Mouse (Mus musculus) hindbrain, embryonic 14.5 days (tissue): Measurements from ENCODE around the gene Prkcd. TPM values are rescaled to one million over a fixed set of nuclear protein-coding genes. Genes with fewer than 3 reads are reported as not detected.

Experiments
- ATAC-seq: fragments of 200-750 bp; cut with Nextera tagmentation; 2 replicates; pipeline ENCODE4 v1.8.0; 2017; ENCODE audit warnings: moderate number of reproducible peaks, mild to moderate bottlenecking, moderate TSS enrichment, moderate library complexity; ENCODE audit not compliant: low FRiP score
- DNase-seq: peaks from one replicate; pipeline ENCODE4 v3.0.0-alpha.2; 2015; ENCODE audit warnings: low spot score
- H3K27ac ChIP-seq: fragments of 300-500 bp; sonication (generic); 2 replicates; pipeline ENCODE4 v1.5.1; 2014; ENCODE audit warnings: mild to moderate bottlenecking, moderate library complexity
- H3K27me3 ChIP-seq: fragments of 300-500 bp; sonication (generic); 2 replicates; pipeline ENCODE4 v1.6.1; 2014; ENCODE audit warnings: mild to moderate bottlenecking, low read length, mixed read lengths; ENCODE audit not compliant: control insufficient read depth, insufficient read depth
- H3K36me3 ChIP-seq: fragments of 300-500 bp; sonication (generic); replicated peaks from 2 replicates; pipeline ENCODE4 v1.6.1; 2014; ENCODE audit not compliant: control insufficient read depth, insufficient read depth
- H3K4me1 ChIP-seq: fragments of 300-500 bp; sonication (generic); replicated peaks from 2 replicates; pipeline ENCODE4 v1.6.1; 2014; ENCODE audit warnings: antibody characterized with exemption, low read length, mixed read lengths; ENCODE audit not compliant: control insufficient read depth, insufficient read depth
- H3K4me2 ChIP-seq: fragments of 300-500 bp; sonication (generic); replicated peaks from 2 replicates; pipeline ENCODE4 v1.6.1; 2014; ENCODE audit warnings: mild to moderate bottlenecking, moderate library complexity
- H3K4me3 ChIP-seq: fragments of 300-500 bp; sonication (generic); replicated peaks from 2 replicates; pipeline ENCODE4 v1.5.1; 2014; ENCODE audit warnings: mild to moderate bottlenecking, low read length
- H3K9ac ChIP-seq: fragments of 300-500 bp; sonication (generic); 2 replicates; pipeline ENCODE4 v1.6.1; 2014
- H3K9me3 ChIP-seq: fragments of 300-500 bp; sonication (generic); 2 replicates; pipeline ENCODE4 v1.6.1; 2016; ENCODE audit warnings: low read length; ENCODE audit not compliant: control insufficient read depth
- WGBS: fragments of 180-500 bp; shearing (Covaris S2); extraction: QIAGEN DNeasy Blood & Tissue Kit; methylation state at CpG from one replicate; pipeline ENCODE4 v1.1.7; 2014; 5-methylcytosine and 5-hydroxymethylcytosine counted together
- polyA plus RNA-seq: library from polyadenylated mRNA; unstranded; fragments of >200 nt; fragmentation: Nextera tagmentation; extraction: Ambion mirVana; gene quantifications from 2 replicates; pipeline ENCODE4 v1.2.1, GENCODE M21; 2014

Gene Prkcd
- polyA plus RNA-seq, 1 experiment from 2014 or later = 21.1 TPM

- Histone ChIP-seq H3K9ac (peak within 1 kb of the TSS; percentile 97), H3K4me2 (peak within 1 kb of the TSS; percentile 63), H3K9me3 (no peaks in the 10 kb centered on the region), H3K4me3 (peak within 1 kb of the TSS; percentile 90), H3K4me1 (peaks cover 9% of the 10 kb centered on the region), H3K27me3 (no peaks in the 10 kb centered on the region), H3K27ac (peak within 1 kb of the TSS; percentile 85), H3K36me3 (peaks cover 10% of the 10 kb centered on the region; the same call in 1 of the 2 replicates)
- ATAC-seq (peak; percentile 92), DNase-seq (peak; percentile 99)
- WGBS = 2% methylated on average over 38 of the region's 38 CpGs
Observed at GRCm38 (mm10) chr14:30653943-30654659, 28.1 kb upstream of the Prkcd start, which contains the start of gene Rft1. Gene Rft1 (plus strand): TSS chr14:30654360.

- no peak overlapping the region for H3K27ac ChIP-seq
- no peak overlapping the region for H3K9ac ChIP-seq
Observed at GRCm38 (mm10) chr14:30650969-30651368, 25.0 kb upstream of the Prkcd start.

GRCm38 (mm10) chr14:30649745-30650144, 23.7 kb upstream of the Prkcd start:
- Histone ChIP-seq H3K36me3 (no peaks in the 10 kb centered on the region), H3K27ac (no peak overlapping the region), H3K9me3 (no peaks in the 10 kb centered on the region), H3K4me3 (no peak overlapping the region), H3K27me3 (no peaks in the 10 kb centered on the region), H3K4me1 (peaks cover 5% of the 10 kb centered on the region), H3K9ac (no peak overlapping the region), H3K4me2 (no peak overlapping the region)
- 78% methylated on average over 8 of the region's 8 CpGs for WGBS
- no peak for ATAC-seq
- DNase-seq = no peak

More at GRCm38 (mm10) chr14:30650969-30651368, 25.0 kb upstream of the Prkcd start:
- peak; percentile 80; the same call in 1 of the 2 replicates for ATAC-seq
- Histone ChIP-seq H3K9me3 (no peaks in the 10 kb centered on the region), H3K36me3 (no peaks in the 10 kb centered on the region), H3K4me3 (no peak overlapping the region), H3K27me3 (no peaks in the 10 kb centered on the region), H3K4me2 (no peak overlapping the region), H3K4me1 (peaks cover 9% of the 10 kb centered on the region)
- peak; percentile 30 for DNase-seq
- 27% methylated on average over 4 of the region's 4 CpGs for WGBS

GRCm38 (mm10) chr14:30648478-30648877, 22.5 kb upstream of the Prkcd start:
- H3K27me3 ChIP-seq = no peaks in the 10 kb centered on the region
- H3K27ac ChIP-seq = no peak overlapping the region
- no peak overlapping the region for H3K9ac ChIP-seq
- H3K4me3 ChIP-seq = no peak overlapping the region
- H3K36me3 ChIP-seq = no peaks in the 10 kb centered on the region
- WGBS = 63% methylated on average over 3 of the region's 3 CpGs
- H3K4me1 ChIP-seq = no peaks in the 10 kb centered on the region
- no peak for ATAC-seq
- H3K9me3 ChIP-seq = no peaks in the 10 kb centered on the region
- H3K4me2 ChIP-seq = no peak overlapping the region
- no peak for DNase-seq

- DNase-seq = no peak
Observed at GRCm38 (mm10) chr14:30646486-30646885, 20.5 kb upstream of the Prkcd start.

GRCm38 (mm10) chr14:30645066-30645465, 19.1 kb upstream of the Prkcd start:
- no peak for DNase-seq
- ATAC-seq = no peak
- 72% methylated on average over 8 of the region's 8 CpGs for WGBS

More at GRCm38 (mm10) chr14:30646486-30646885, 20.5 kb upstream of the Prkcd start:
- Histone ChIP-seq H3K4me3 (no peak overlapping the region), H3K27ac (no peak overlapping the region), H3K4me2 (no peak overlapping the region), H3K36me3 (no peaks in the 10 kb centered on the region), H3K9ac (no peak overlapping the region), H3K4me1 (no peaks in the 10 kb centered on the region), H3K9me3 (no peaks in the 10 kb centered on the region), H3K27me3 (no peaks in the 10 kb centered on the region)
- WGBS = 76% methylated on average over 1 of the region's 1 CpGs
- no peak for ATAC-seq

GRCm38 (mm10) chr14:30644026-30644425, 18.0 kb upstream of the Prkcd start:
- no peak for ATAC-seq

More at GRCm38 (mm10) chr14:30645066-30645465, 19.1 kb upstream of the Prkcd start:
- H3K9me3 ChIP-seq = no peaks in the 10 kb centered on the region
- no peaks in the 10 kb centered on the region for H3K36me3 ChIP-seq
- no peak overlapping the region for H3K4me3 ChIP-seq
- H3K27ac ChIP-seq = no peak overlapping the region
- H3K27me3 ChIP-seq = no peaks in the 10 kb centered on the region
- no peak overlapping the region for H3K4me2 ChIP-seq
- H3K9ac ChIP-seq = no peak overlapping the region
- no peaks in the 10 kb centered on the region for H3K4me1 ChIP-seq

GRCm38 (mm10) chr14:30641748-30642147, 15.7 kb upstream of the Prkcd start:
- H3K27me3 ChIP-seq = no peaks in the 10 kb centered on the region
- DNase-seq (no peak), ATAC-seq (no peak)
- no peak overlapping the region for H3K4me3 ChIP-seq
- H3K9ac ChIP-seq = no peak overlapping the region
- H3K4me1 ChIP-seq = no peaks in the 10 kb centered on the region
- no peak overlapping the region for H3K27ac ChIP-seq
- H3K36me3 ChIP-seq = no peaks in the 10 kb centered on the region
- whole genome bisulfite sequencing = 59% methylated on average over 2 of the region's 2 CpGs
- no peak overlapping the region for H3K4me2 ChIP-seq
- H3K9me3 ChIP-seq = no peaks in the 10 kb centered on the region

More at GRCm38 (mm10) chr14:30644026-30644425, 18.0 kb upstream of the Prkcd start:
- Histone ChIP-seq H3K4me2 (no peak overlapping the region), H3K27ac (no peak overlapping the region), H3K4me1 (no peaks in the 10 kb centered on the region), H3K36me3 (no peaks in the 10 kb centered on the region), H3K9ac (no peak overlapping the region), H3K27me3 (no peaks in the 10 kb centered on the region), H3K9me3 (no peaks in the 10 kb centered on the region), H3K4me3 (no peak overlapping the region)
- no peak for DNase-seq
- WGBS = 90% methylated on average over 2 of the region's 2 CpGs

- 83% methylated on average over 4 of the region's 4 CpGs for WGBS
- H3K36me3 ChIP-seq = no peaks in the 10 kb centered on the region
- no peak overlapping the region for H3K9ac ChIP-seq
- H3K9me3 ChIP-seq = no peaks in the 10 kb centered on the region
- H3K4me3 ChIP-seq = no peak overlapping the region
- H3K4me1 ChIP-seq = no peaks in the 10 kb centered on the region
- DNase-seq (no peak), ATAC-seq (no peak)
- H3K4me2 ChIP-seq = no peak overlapping the region
- H3K27me3 ChIP-seq = no peaks in the 10 kb centered on the region
- H3K27ac ChIP-seq = no peak overlapping the region
Observed at GRCm38 (mm10) chr14:30638686-30639085, 12.7 kb upstream of the Prkcd start.
